Mouse (Mus musculus): ENCODE measurements around the gene Svep1. TPM values are rescaled to one million over a fixed set of nuclear protein-coding genes. Genes with fewer than 3 reads are reported as not detected.

The Svep1 gene
- polyA plus RNA-seq, 1 experiment from 2014 or later = 17.6 TPM

- peaks cover 8% of the 10 kb centered on the region; the same call in 1 of the 2 replicates for H3K36me3 ChIP-seq (ENCODE audit: insufficient read depth)
- no peak overlapping the region for H3K9ac ChIP-seq
- H3K27ac ChIP-seq (ENCODE audit: low read depth) = no peak overlapping the region
- no peak for TF ChIP-seq CTCF (IDR thresholded peaks at IDR 0.05; ENCODE audit: low read depth)
- no peaks in the 10 kb centered on the region for H3K27me3 ChIP-seq (ENCODE audit: insufficient read depth, low read length)
- no peak overlapping the region for H3K4me2 ChIP-seq
- WGBS = 93% methylated on average over 4 of the region's 4 CpGs
- no peak overlapping the region for H3K4me3 ChIP-seq (ENCODE audit: low read depth, low read length)
- ATAC-seq (ENCODE audit: insufficient read depth) (no peak), DNase-seq (no peak)
- no peaks in the 10 kb centered on the region for H3K4me1 ChIP-seq (ENCODE audit: insufficient read depth)
- no peaks in the 10 kb centered on the region for H3K9me3 ChIP-seq (ENCODE audit: low read depth, low read length)
These were observed 129.1 kb downstream of the Svep1 start for GRCm38 (mm10) chr4:58077536-58077935.

- Histone ChIP-seq H3K9ac (no peak overlapping the region), H3K36me3 (ENCODE audit: insufficient read depth) (peaks cover 43% of the 10 kb centered on the region), H3K4me2 (no peak overlapping the region), H3K9me3 (ENCODE audit: low read depth, low read length) (no peaks in the 10 kb centered on the region), H3K27me3 (ENCODE audit: insufficient read depth, low read length) (no peaks in the 10 kb centered on the region), H3K27ac (ENCODE audit: low read depth) (no peak overlapping the region), H3K4me3 (ENCODE audit: low read depth, low read length) (no peak overlapping the region), H3K4me1 (ENCODE audit: insufficient read depth) (no peaks in the 10 kb centered on the region)
- WGBS = 85% methylated on average over 12 of the region's 12 CpGs
- DNase-seq (no peak), ATAC-seq (ENCODE audit: insufficient read depth) (no peak)
- TF ChIP-seq CTCF (IDR thresholded peaks at IDR 0.05; ENCODE audit: low read depth) = no peak
These were observed 133.8 kb downstream of the Svep1 start for GRCm38 (mm10) chr4:58072888-58073287.

DNA sequence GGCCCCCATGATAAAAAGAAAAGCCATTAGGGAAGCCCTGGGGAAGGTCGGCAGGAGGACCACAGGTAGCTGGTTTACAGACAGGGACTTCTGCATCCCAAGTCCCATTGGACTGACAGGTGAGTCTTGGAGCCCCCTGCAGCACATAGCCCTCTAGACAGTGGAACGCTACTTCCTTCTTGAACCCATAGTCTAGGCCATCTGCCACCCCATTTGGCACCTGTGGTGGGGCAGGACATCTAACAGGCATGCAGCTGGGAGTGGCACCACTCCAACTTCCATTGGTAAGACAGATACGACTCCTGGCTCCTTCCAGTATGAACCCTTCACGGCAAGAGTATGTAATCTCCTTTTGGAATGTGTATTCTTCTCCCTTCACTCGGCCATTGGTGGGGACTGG, 137.8 kb downstream of the Svep1 start:
- Histone ChIP-seq H3K27me3 (ENCODE audit: insufficient read depth, low read length) (no peaks in the 10 kb centered on the region), H3K4me1 (ENCODE audit: insufficient read depth) (no peaks in the 10 kb centered on the region), H3K4me2 (no peak overlapping the region), H3K4me3 (ENCODE audit: low read depth, low read length) (no peak overlapping the region), H3K36me3 (ENCODE audit: insufficient read depth) (peaks cover 53% of the 10 kb centered on the region), H3K27ac (ENCODE audit: low read depth) (no peak overlapping the region), H3K9me3 (ENCODE audit: low read depth, low read length) (no peaks in the 10 kb centered on the region), H3K9ac (no peak overlapping the region)
- TF ChIP-seq CTCF (IDR thresholded peaks at IDR 0.05; ENCODE audit: low read depth) = no peak
- 92% methylated on average over 5 of the region's 5 CpGs for WGBS
- ATAC-seq (ENCODE audit: insufficient read depth) (no peak), DNase-seq (no peak)

GRCm38 (mm10) chr4:58064721-58065120, 141.9 kb downstream of the Svep1 start:
- WGBS = 67% methylated on average over 2 of the region's 2 CpGs
- Histone ChIP-seq H3K9ac (no peak overlapping the region), H3K9me3 (ENCODE audit: low read depth, low read length) (no peaks in the 10 kb centered on the region), H3K4me1 (ENCODE audit: insufficient read depth) (no peaks in the 10 kb centered on the region), H3K4me3 (ENCODE audit: low read depth, low read length) (no peak overlapping the region), H3K36me3 (ENCODE audit: insufficient read depth) (peaks cover 32% of the 10 kb centered on the region), H3K4me2 (no peak overlapping the region), H3K27ac (ENCODE audit: low read depth) (no peak overlapping the region), H3K27me3 (ENCODE audit: insufficient read depth, low read length) (no peaks in the 10 kb centered on the region)
- no peak for DNase-seq
- ATAC-seq (ENCODE audit: insufficient read depth) = no peak
- TF ChIP-seq CTCF (IDR thresholded peaks at IDR 0.05; ENCODE audit: low read depth) = no peak

DNA sequence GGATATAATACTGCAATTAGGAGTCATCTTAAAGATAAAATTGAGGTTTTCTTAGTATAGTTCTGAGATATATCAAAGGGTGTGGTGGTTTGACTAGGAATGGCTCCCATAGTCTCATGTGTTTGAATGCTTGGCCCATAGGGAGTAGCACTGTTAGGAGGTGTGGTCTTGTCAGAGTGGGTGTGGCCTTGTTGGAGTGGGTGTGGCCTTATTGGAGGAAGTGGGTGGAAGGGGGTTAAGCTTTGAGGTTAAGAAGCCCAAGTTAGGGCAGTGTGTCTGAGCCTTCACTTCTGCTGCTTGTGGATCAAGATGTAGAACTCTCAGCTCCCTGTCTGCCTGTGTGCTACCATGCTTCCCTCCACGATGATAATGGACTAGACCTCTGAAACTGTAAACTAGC, 143.7 kb downstream of the Svep1 start:
- 90% methylated on average over 1 of the region's 1 CpGs for WGBS

DNA sequence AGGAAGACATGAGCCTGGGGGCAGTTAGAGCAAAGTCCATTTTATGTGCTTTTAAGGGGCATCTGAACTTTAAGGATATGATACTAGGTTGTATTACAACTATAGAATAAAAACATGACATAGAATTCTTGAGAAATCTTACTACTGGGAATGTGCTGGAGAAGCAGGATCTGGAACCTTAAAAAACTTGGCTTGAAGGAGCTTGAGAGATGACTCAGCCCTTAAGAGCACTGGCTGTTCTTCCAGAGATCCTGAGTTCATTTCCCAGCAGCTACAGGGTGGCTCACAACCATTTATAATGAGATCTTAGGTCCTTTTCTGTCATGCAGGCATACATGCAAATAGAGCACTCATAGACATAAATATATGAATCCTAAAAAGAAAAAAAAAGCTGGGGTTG, 151.0 kb downstream of the Svep1 start:
- no peak overlapping the region for H3K9ac ChIP-seq
- H3K4me3 ChIP-seq (ENCODE audit: low read depth, low read length) = no peak overlapping the region
- H3K9me3 ChIP-seq (ENCODE audit: low read depth, low read length) = no peaks in the 10 kb centered on the region
- DNase-seq (no peak), ATAC-seq (ENCODE audit: insufficient read depth) (no peak)
- H3K36me3 ChIP-seq (ENCODE audit: insufficient read depth) = peaks cover 21% of the 10 kb centered on the region
- no peaks in the 10 kb centered on the region for H3K4me1 ChIP-seq (ENCODE audit: insufficient read depth)
- no peaks in the 10 kb centered on the region for H3K27me3 ChIP-seq (ENCODE audit: insufficient read depth, low read length)
- no peak for TF ChIP-seq CTCF (IDR thresholded peaks at IDR 0.05; ENCODE audit: low read depth)
- H3K4me2 ChIP-seq = no peak overlapping the region
- no peak overlapping the region for H3K27ac ChIP-seq (ENCODE audit: low read depth)

More for the DNA sequence above, 143.7 kb downstream of the Svep1 start:
- H3K27ac ChIP-seq (ENCODE audit: low read depth) = no peak overlapping the region
- no peak overlapping the region for H3K4me3 ChIP-seq (ENCODE audit: low read depth, low read length)
- no peak for TF ChIP-seq CTCF (IDR thresholded peaks at IDR 0.05; ENCODE audit: low read depth)
- no peak for ATAC-seq (ENCODE audit: insufficient read depth)
- H3K27me3 ChIP-seq (ENCODE audit: insufficient read depth, low read length) = no peaks in the 10 kb centered on the region
- DNase-seq = no peak
- no peak overlapping the region for H3K9ac ChIP-seq
- H3K4me2 ChIP-seq = no peak overlapping the region
- no peaks in the 10 kb centered on the region for H3K4me1 ChIP-seq (ENCODE audit: insufficient read depth)
- H3K9me3 ChIP-seq (ENCODE audit: low read depth, low read length) = no peaks in the 10 kb centered on the region
- peaks cover 18% of the 10 kb centered on the region; the same call in 1 of the 2 replicates for H3K36me3 ChIP-seq (ENCODE audit: insufficient read depth)

- ATAC-seq (ENCODE audit: insufficient read depth) (no peak), DNase-seq (no peak)
- no peak overlapping the region for H3K27ac ChIP-seq (ENCODE audit: low read depth)
- H3K9ac ChIP-seq = no peak overlapping the region
- no peak overlapping the region for H3K4me2 ChIP-seq
- no peaks in the 10 kb centered on the region for H3K4me1 ChIP-seq (ENCODE audit: insufficient read depth)
- no peaks in the 10 kb centered on the region for H3K27me3 ChIP-seq (ENCODE audit: insufficient read depth, low read length)
- no peaks in the 10 kb centered on the region for H3K9me3 ChIP-seq (ENCODE audit: low read depth, low read length)
- TF ChIP-seq CTCF (IDR thresholded peaks at IDR 0.05; ENCODE audit: low read depth) = no peak
- 62% methylated on average over 5 of the region's 5 CpGs for WGBS
- peaks cover 25% of the 10 kb centered on the region for H3K36me3 ChIP-seq (ENCODE audit: insufficient read depth)
- H3K4me3 ChIP-seq (ENCODE audit: low read depth, low read length) = no peak overlapping the region
These were observed 152.2 kb downstream of the Svep1 start for GRCm38 (mm10) chr4:58054441-58054840.

DNA sequence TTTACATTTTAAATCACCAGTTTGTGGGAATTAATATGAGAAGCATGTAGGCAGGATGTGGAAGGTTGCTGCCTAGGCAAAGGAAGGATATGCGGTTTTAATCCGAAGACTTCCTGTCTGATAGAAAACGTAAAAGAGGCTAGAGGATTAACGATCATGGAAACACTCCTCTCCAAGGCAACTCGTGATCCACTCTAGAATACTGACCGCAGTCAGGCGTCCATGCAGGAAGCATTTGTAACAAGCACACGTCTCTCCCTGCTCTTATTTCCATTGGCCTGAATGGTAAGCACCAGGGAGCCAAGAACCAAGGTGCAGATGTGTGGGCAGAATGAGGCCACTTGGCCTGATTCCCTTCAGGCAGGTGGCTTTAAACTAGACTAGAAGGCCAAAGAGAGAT, 155.9 kb downstream of the Svep1 start:
- DNase-seq (no peak), ATAC-seq (ENCODE audit: insufficient read depth) (no peak)

More for the DNA sequence above, 155.9 kb downstream of the Svep1 start:
- no peak for TF ChIP-seq CTCF (IDR thresholded peaks at IDR 0.05; ENCODE audit: low read depth)
- Histone ChIP-seq H3K27ac (ENCODE audit: low read depth) (no peak overlapping the region), H3K9ac (no peak overlapping the region), H3K36me3 (ENCODE audit: insufficient read depth) (peaks cover 30% of the 10 kb centered on the region), H3K4me1 (ENCODE audit: insufficient read depth) (no peaks in the 10 kb centered on the region), H3K4me3 (ENCODE audit: low read depth, low read length) (no peak overlapping the region), H3K27me3 (ENCODE audit: insufficient read depth, low read length) (no peaks in the 10 kb centered on the region), H3K9me3 (ENCODE audit: low read depth, low read length) (no peaks in the 10 kb centered on the region), H3K4me2 (no peak overlapping the region)
- WGBS = 68% methylated on average over 8 of the region's 8 CpGs

All from lung, embryonic 14.5 days (tissue).